Mouse (Mus musculus) Patski (cell line): ENCODE results near the gene Gm20388. TPM values are rescaled to one million over a fixed set of nuclear protein-coding genes. Genes with fewer than 3 reads are reported as not detected.

Source experiments
- ATAC-seq: fragments of 100-300 bp; one replicate; pipeline ENCODE4 v1.8.0; 2021
- CTCF ChIA-PET: fragments of 350-600 bp; sonication (Branson Sonifier 250); formaldehyde crosslinking; loops from one replicate; lab custom pipeline; 2022; ENCODE audit warnings: inconsistent platforms; lab: Charles Lee
- POLR2A ChIA-PET: fragments of 350-600 bp; sonication (Branson Sonifier 250); formaldehyde crosslinking; loops from one replicate; lab custom pipeline; 2022; ENCODE audit warnings: antibody characterized with exemption, inconsistent platforms; lab: Charles Lee
- DNase-seq: peaks from one replicate; pipeline ENCODE4 v3.0.0-alpha.2; 2011; ENCODE audit warnings: low read depth, low spot score
- H3K27me3 ChIP-seq: fragments of 371-371 bp; one replicate; pipeline ENCODE4 v1.5.1; 2021
- CTCF ChIP-seq: fragments of 100-300 bp; IDR thresholded peaks from one replicate; pipeline ENCODE4 v1.5.1; 2021
- in situ Hi-C: fragments of 300-500 bp; cut with MboI; formaldehyde crosslinking; loops from 3 replicates; pipeline ENCODE4 v1.11.1; 2018; ENCODE audit warnings: low pct_unique_long_range_greater_than_20kb, mixed read lengths
- polyA plus RNA-seq: library from polyadenylated mRNA; unstranded; gene quantifications from one replicate; pipeline ENCODE4 v1.2.3, GENCODE M21; 2021

Gene Gm20388
- polyA plus RNA-seq, 1 experiment from 2014 or later = 86.7 TPM

DNA sequence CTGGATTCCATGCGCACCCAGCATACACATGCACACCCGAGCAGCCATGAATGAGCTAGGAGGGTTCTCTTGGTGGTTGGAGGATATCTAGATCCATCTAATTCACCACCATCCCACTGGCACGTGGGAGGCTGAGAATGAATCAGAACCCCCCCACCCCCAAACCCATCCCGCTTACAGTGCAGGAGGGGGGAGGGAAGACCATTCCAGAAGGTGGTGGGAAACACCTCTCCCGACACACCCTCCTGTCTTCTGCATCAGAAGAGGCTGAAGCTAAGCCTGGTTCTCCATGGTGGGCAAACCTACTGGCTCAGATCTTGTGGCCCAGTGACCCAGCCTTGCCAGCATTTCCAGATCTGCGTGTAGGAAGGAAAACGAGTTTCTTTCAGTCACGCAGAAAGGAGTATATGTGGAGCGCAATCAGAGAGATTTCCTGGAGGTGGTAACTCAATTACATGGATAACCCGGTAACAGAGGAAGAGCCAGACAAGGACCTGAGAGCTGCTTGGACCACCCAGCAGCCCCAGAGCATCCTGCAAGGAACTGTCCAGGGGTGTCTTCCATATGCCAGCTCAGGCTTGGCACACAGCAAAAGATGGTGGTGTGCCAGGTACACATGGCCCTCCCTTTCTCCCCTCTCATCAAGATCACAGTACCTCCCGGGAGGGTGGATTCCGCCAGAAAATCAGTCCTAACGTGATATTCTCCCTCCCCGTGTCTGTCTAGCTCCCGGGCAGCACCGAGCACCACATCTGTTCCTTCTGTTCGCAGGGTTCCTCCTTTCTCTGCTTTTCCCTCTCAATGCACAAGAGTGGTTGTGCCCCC, 2765.2 kb downstream of the Gm20388 start:
- DNase-seq (no peak), ATAC-seq (no peak)
- CTCF ChIA-PET = no interaction called here
- POLR2A ChIA-PET = interaction anchor here (0.6 kb wide), 1 partner anchor 71 kb away, joined by 3 read pairs; no protein-coding TSS in a partner anchor
- peaks cover 57% of the 10 kb centered on the region for H3K27me3 ChIP-seq
- no peak for TF ChIP-seq CTCF
- in situ Hi-C loops = loop anchor here (5.0 kb wide), 2 partner anchors 59 to 156 kb away; no protein-coding TSS in a partner anchor

DNA sequence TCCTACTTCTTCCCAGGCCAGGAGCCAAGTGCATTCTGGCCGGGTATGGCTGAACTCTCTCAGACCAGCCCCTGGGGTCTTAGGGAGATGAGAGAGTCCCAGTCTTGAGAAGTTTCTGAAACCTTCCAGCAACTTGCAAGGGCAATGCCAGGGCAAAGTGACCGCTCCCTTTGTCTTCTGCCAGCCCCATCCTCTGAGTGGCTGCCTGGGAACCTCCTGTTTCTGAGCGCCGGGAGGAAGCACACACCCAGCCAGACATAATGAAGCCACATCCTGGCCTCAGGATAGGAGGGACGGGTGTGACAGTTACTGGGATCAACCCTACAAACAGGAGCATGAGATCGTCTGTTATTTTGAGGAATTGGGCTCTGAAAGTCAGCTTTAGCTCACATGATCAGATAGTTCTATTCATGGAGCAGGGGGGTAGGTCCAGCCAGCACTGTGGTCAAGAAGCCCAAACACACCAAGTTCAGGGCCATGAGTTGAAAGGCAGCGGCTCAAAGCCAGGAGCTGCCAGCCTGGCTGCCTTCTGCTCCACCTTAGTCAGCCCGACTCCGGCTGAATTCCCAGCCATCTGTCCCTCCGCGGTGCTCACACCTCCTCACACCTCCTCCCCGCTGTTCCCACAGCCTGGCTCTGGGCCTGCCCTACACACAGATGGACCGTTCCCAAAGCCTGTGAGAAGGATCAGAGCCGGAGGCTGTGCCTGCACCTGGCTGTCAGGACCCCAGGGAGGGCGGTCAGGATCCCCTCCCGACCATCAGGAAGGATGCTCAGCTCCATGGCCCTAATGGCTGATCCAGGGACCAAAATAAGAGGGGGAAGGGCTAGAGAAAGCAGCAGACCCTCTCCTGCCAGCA, 2766.2 kb downstream of the Gm20388 start:
- in situ Hi-C loops = loop anchor here (5.0 kb wide), 2 partner anchors 60 to 155 kb away; no protein-coding TSS in a partner anchor

DNA sequence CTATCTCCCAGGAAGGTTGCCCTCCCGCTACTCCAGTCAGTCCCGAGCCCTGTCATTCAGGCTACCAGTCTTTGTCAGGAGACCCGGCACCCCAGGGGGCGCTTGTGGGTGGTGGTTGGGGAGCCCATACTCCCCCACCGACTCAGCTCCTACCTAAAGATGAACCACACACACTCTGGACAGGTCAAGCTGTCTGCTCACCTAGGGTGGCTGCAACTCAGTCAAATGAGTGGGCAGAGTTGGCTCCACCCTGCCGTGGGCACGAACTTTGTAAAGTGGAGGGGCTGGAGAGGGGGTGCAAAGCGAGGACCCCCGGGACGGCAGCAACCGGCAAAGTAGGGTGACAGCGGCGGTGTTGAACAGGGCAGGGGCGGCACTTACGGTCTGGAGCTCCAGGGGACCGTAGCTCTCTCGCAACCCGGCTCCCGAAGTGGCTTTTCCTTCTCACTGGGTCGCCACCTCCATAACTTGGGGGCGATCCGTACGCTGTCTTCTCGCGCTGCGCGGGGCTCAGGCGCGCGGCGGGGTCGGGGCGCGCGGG, 2766.9 kb downstream of the Gm20388 start:
- peaks cover 62% of the 10 kb centered on the region for H3K27me3 ChIP-seq
- in situ Hi-C loops = loop anchor here (5.0 kb wide), 2 partner anchors 60 to 155 kb away; no protein-coding TSS in a partner anchor
- DNase-seq (no peak), ATAC-seq (peak; percentile 4)
- ChIA-PET POLR2A (no interaction called here), CTCF (no interaction called here)
- TF ChIP-seq CTCF = no peak

More for the DNA sequence above, 2766.2 kb downstream of the Gm20388 start:
- CTCF ChIA-PET = no interaction called here
- no peak for DNase-seq
- TF ChIP-seq CTCF = no peak
- peaks cover 57% of the 10 kb centered on the region for H3K27me3 ChIP-seq
- POLR2A ChIA-PET = interaction anchor here (0.6 kb wide), 1 partner anchor 72 kb away, joined by 3 read pairs; no protein-coding TSS in a partner anchor
- no peak for ATAC-seq

DNA sequence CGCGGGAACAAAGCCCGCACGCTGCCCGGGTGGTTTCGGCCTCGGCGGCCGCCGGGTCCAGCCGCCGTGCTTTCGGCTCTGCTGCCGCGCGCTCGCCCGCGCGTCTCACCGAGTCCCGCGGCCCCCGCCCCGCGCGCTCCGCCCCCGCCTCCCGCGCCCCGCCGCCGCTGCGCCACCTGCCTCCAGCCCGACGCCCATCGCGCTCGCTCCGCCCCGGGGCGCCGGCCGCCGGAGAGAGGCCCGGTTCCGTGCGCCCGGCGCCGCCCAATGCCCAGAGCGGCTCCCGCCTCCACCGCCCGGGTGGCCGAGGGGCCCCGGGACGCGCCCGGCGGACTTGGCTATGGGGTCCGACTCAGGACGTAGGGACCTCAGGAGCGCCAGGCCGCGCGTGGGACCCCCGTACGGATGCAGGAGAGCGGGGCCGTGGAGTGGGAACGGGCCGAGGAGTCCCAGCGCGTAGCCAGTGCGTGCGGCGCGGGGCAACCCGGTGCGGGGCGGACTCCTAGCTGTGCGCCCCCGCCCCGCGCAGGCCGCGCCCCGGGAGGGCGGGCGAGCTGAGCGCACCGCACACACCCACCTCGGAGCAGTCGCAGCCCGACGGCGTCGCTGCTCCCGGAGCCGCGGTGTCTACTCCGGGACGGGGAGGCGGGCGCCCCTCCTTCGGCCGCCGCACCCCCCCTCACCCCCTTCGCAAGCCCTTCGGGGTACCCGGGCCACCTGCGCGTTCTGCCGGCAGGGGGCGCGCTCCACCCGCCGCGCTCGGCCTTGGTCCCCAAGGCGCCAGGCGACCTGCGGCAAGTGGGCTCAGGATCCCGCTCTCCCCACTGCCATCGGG, 2767.6 kb downstream of the Gm20388 start:
- ChIA-PET POLR2A (no interaction called here), CTCF (no interaction called here)
- peaks cover 59% of the 10 kb centered on the region for H3K27me3 ChIP-seq
- ATAC-seq (peak; percentile 29), DNase-seq (no peak)
- no peak for TF ChIP-seq CTCF
- in situ Hi-C loops = loop anchor here (5.0 kb wide), 2 partner anchors 61 to 154 kb away; no protein-coding TSS in a partner anchor

DNA sequence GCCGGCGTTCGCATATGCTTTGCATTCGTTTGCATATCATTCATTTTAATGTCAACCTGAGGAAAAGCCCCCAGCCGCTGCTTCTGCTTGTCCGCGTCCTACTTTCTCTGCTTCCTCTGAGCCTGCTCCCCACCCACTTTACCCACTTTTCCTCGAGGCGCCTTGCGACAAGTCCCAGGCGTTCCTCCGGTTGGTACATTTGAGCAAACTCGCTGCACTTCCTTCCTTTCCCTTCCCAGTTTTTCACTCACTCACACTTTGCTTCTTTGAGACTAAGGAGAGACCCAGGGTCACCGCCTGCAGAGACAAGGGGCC, 2768.2 kb downstream of the Gm20388 start:
- ChIA-PET POLR2A (no interaction called here), CTCF (no interaction called here)
- DNase-seq = no peak
- in situ Hi-C loops = loop anchor here (5.0 kb wide), 2 partner anchors 62 to 153 kb away; no protein-coding TSS in a partner anchor
- H3K27me3 ChIP-seq = peaks cover 65% of the 10 kb centered on the region
- ATAC-seq = no peak
- no peak for TF ChIP-seq CTCF

DNA sequence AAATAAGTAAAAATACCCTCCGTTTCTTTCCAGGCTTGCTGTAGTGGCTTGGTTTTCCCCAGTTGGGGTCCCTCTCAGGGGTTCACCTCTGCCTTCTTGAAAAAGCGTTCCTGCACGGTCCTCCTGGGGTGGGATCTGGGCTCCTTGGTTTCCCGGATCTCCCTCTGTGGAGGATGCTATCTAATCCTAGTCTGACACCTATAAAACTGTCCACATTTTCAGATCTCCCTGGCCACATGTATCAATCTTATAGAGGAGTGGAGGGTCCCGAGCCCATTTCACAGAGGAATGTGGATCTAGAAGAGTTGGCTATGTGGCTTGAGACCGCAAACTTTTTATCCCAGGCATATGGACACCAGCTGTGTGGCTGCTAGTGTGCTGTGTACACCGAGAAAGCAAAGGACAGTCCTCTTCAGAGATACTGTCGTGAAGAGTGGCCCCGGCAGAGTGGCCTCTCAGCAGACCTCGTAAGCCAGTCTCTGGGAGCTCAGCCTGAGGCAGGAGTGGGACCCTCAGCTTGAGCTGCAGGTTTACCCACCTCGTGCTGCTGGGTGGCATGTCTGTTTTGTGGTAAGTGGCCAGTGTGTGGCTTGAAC, 2768.8 kb downstream of the Gm20388 start:
- H3K27me3 ChIP-seq = peaks cover 68% of the 10 kb centered on the region
- POLR2A ChIA-PET = interaction anchor here (1.0 kb wide), 1 partner anchor 70 kb away, joined by 3 read pairs; no protein-coding TSS in a partner anchor
- in situ Hi-C loops = loop anchor here (5.0 kb wide), 2 partner anchors 62 to 153 kb away; no protein-coding TSS in a partner anchor
- ATAC-seq (no peak), DNase-seq (no peak)
- CTCF ChIA-PET = interaction anchor here (1.2 kb wide), 1 partner anchor 61 kb away, joined by 4 read pairs; no protein-coding TSS in a partner anchor
- TF ChIP-seq CTCF = no peak

DNA sequence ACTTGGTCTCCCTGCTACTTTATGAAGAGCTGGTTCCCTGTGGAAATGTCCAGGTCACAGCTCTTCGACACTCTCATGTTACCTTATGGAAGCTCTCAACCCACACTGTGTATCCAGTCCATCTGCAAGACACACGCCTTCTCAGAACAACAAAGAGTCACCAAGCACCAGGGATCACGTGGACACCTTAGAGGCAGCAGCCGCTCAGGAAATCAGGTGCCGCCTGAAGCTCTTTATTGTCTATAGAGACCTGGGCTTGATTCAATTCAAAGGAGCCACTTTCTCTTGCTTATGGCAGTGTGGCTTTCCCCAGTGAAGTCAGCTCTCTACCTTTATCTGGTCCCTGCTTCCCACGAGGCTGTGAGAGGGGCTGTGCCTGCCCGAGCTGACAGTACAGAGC, 2769.5 kb downstream of the Gm20388 start:
- in situ Hi-C loops = no loop called here
- DNase-seq = no peak
- no peak for ATAC-seq
- ChIA-PET POLR2A (interaction anchor here (1.0 kb wide), 1 partner anchor 69 kb away, joined by 3 read pairs; no protein-coding TSS in a partner anchor), CTCF (interaction anchor here (1.2 kb wide), 1 partner anchor 62 kb away, joined by 4 read pairs; no protein-coding TSS in a partner anchor)
- no peak for TF ChIP-seq CTCF
- peaks cover 73% of the 10 kb centered on the region for H3K27me3 ChIP-seq

DNA sequence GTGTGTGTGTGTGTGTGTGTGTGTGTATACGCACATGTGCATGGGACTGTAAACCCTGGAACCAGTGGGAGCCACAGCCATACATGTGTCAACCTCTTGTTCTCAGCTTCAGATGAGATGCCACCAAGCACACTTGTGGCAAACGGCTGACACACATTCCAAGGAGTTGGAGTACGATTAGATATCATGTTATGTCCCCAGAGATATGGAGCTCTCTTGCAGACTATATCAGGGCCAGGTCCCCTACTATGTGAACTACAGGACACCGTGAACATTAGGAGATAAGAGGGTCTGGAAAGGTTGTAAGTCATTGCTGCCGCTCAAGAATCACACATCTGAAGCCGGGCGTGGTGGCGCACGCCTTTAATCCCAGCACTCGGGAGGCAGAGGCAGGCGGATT, 2772.2 kb downstream of the Gm20388 start:
- peaks cover 77% of the 10 kb centered on the region for H3K27me3 ChIP-seq
- ChIA-PET CTCF (no interaction called here), POLR2A (interaction anchor here (0.6 kb wide), 1 partner anchor 13 kb away, joined by 3 read pairs; no protein-coding TSS in a partner anchor)
- no peak for ATAC-seq
- no peak for DNase-seq
- no peak for TF ChIP-seq CTCF
- in situ Hi-C loops = no loop called here
